Mouse (Mus musculus): ENCODE results near the gene Kdm6b.

Kdm6b gene

GRCm38 (mm10) chr11:69406282-69406681 lies 7.2 kb downstream of the Kdm6b start:
- no peak for DNase-seq (ENCODE audit: low read depth, low spot score)

GRCm38 (mm10) chr11:69405397-69406200 lies 7.9 kb downstream of the Kdm6b start:
- DNase-seq (ENCODE audit: low read depth, low spot score) = peak; percentile 15

- DNase-seq (ENCODE audit: low read depth, low spot score) = no peak
These were observed 8.7 kb downstream of the Kdm6b start for GRCm38 (mm10) chr11:69404595-69405396.

GRCm38 (mm10) chr11:69403691-69404594 lies 9.5 kb downstream of the Kdm6b start:
- peak; percentile 29 for DNase-seq (ENCODE audit: low read depth, low spot score)

- DNase-seq (ENCODE audit: low read depth, low spot score) = no peak
These were observed 11.5 kb downstream of the Kdm6b start for GRCm38 (mm10) chr11:69401987-69402386.

GRCm38 (mm10) chr11:69401210-69401637 lies 12.3 kb downstream of the Kdm6b start:
- peak; percentile 96 for DNase-seq (ENCODE audit: low read depth, low spot score)

GRCm38 (mm10) chr11:69400083-69400850 lies 13.2 kb downstream of the Kdm6b start:
- no peak for DNase-seq (ENCODE audit: low read depth, low spot score)

GRCm38 (mm10) chr11:69399201-69400082 lies 14.0 kb downstream of the Kdm6b start:
- peak; percentile 35 for DNase-seq (ENCODE audit: low read depth, low spot score)

GRCm38 (mm10) chr11:69398486-69399200 lies 14.8 kb downstream of the Kdm6b start:
- no peak for DNase-seq (ENCODE audit: low read depth, low spot score)

GRCm38 (mm10) chr11:69398059-69398458 lies 15.4 kb downstream of the Kdm6b start, which contains the start of gene Tmem88:
TSS of gene Tmem88 (minus strand) at chr11:69398234.
- DNase-seq (ENCODE audit: low read depth, low spot score) = no peak

- DNase-seq (ENCODE audit: low read depth, low spot score) = no peak
These were observed 15.9 kb downstream of the Kdm6b start for GRCm38 (mm10) chr11:69397581-69398057.

- peak; percentile 18 for DNase-seq (ENCODE audit: low read depth, low spot score)
These were observed 16.7 kb downstream of the Kdm6b start for GRCm38 (mm10) chr11:69396772-69397171.

GRCm38 (mm10) chr11:69395634-69396373 lies 17.7 kb downstream of the Kdm6b start:
- peak; percentile 99 for DNase-seq (ENCODE audit: low read depth, low spot score)

GRCm38 (mm10) chr11:69395235-69395633 lies 18.2 kb downstream of the Kdm6b start, which contains the start of the genes Naa38 and Cyb5d1:
TSS of gene Naa38 (plus strand) at chr11:69395487.
TSS of gene Cyb5d1 (minus strand) at chr11:69395631.
- DNase-seq (ENCODE audit: low read depth, low spot score) = peak; percentile 94

GRCm38 (mm10) chr11:69394591-69395167 lies 18.8 kb downstream of the Kdm6b start:
- DNase-seq (ENCODE audit: low read depth, low spot score) = peak; percentile 50

GRCm38 (mm10) chr11:69390400-69391034 lies 23.0 kb downstream of the Kdm6b start:
- DNase-seq (ENCODE audit: low read depth, low spot score) = peak; percentile 83
